Mouse (Mus musculus): ENCODE results near the gene Tmem184b. TPM values are rescaled to one million over a fixed set of nuclear protein-coding genes. Genes with fewer than 3 reads are reported as not detected.

Tmem184b gene
- total and polyA plus RNA-seq, 3 experiments = 7.1 to 42.7 (median 21.1) TPM

- Histone ChIP-seq H3K36me3 (replicated peaks in 1 of 2; ENCODE audit: control insufficient read depth in 1 of 2, insufficient read depth in 1 of 2, low read length in 1 of 2) (peaks cover 5 to 35% of the 10 kb centered on the region in 2 experiments), H3K27me3 (replicated peaks) (peaks cover 42% of the 10 kb centered on the region), H3K9ac (ENCODE audit: insufficient read depth, low read depth) (no peak overlapping the region), H3K9me3 (replicated peaks; ENCODE audit: low read length) (no peaks in the 10 kb centered on the region), H3K4me2 (ENCODE audit: insufficient read depth, low read depth, poor library complexity, severe bottlenecking) (no peak overlapping the region), H3K4me1 (ENCODE audit: control insufficient read depth in 1 of 2, insufficient read depth in 2 of 2) (peaks cover 0 to 5% of the 10 kb centered on the region in 2 experiments; a peak in 1 of 4 replicates), H3K79me2 (replicated peaks; ENCODE audit: control insufficient read depth, extremely low read depth, insufficient read depth, poor library complexity, severe bottlenecking) (no peaks in the 10 kb centered on the region), H3K27ac (ENCODE audit: insufficient read depth, low read depth) (no peak overlapping the region), H3K4me3 (replicated peaks in 1 of 3; ENCODE audit: low read depth in 2 of 3, low read length in 2 of 3, poor library complexity in 1 of 3) (no peak overlapping the region)
- dilution Hi-C loops (cut with MboI; ENCODE audit: extremely low pct_ligation_motif_present, extremely low pct_unique_long_range_greater_than_20kb, low sequenced_read_pairs) = no loop called here
- no peak for DNase-seq (ENCODE audit: extremely low read depth)
- TF ChIP-seq ZNF384 (IDR thresholded peaks at IDR 0.05; ENCODE audit: low read depth, low read length) = no peak
- no peak for TF ChIP-seq MXI1 (IDR thresholded peaks at IDR 0.05; ENCODE audit: low read depth, low read length)
- no peak for TF ChIP-seq MYC (IDR thresholded peaks at IDR 0.05; ENCODE audit: low read depth, low read length)
- no peak for TF ChIP-seq MEF2A (IDR thresholded peaks at IDR 0.05; ENCODE audit: borderline replicate concordance, low read depth, low read length)
- TF ChIP-seq SMC3 (IDR thresholded peaks at IDR 0.05; ENCODE audit: low read depth, low read length) = no peak
- no peak for TF ChIP-seq ETS1 (conservative IDR thresholded peaks at IDR 0.05; ENCODE audit: low read depth, low read length)
- TF ChIP-seq USF1 (IDR thresholded peaks at IDR 0.05; ENCODE audit: low read depth, low read length) = no peak
- TF ChIP-seq PAX5 (IDR thresholded peaks at IDR 0.05; ENCODE audit: low read length) = no peak
- TF ChIP-seq HCFC1 (IDR thresholded peaks at IDR 0.05; ENCODE audit: low read depth, low read length) = no peak
- TF ChIP-seq TCF12 (IDR thresholded peaks at IDR 0.05; ENCODE audit: low read depth, low read length) = no peak
- TF ChIP-seq JUN (IDR thresholded peaks at IDR 0.05; ENCODE audit: insufficient read depth, low read depth, low read length) = no peak
- in situ Hi-C loops (cut with MboI; ENCODE audit: low pct_ligation_motif_present, low pct_unique_long_range_greater_than_20kb, low sequenced_read_pairs) = no loop called here
Observed at GRCm38 (mm10) chr15:79440223-79440622, 36.9 kb upstream of the Tmem184b start.

- H3K36me3 ChIP-seq (replicated peaks in 1 of 2; ENCODE audit: control insufficient read depth in 1 of 2, insufficient read depth in 1 of 2, low read length in 1 of 2) = peaks cover 7 to 43% of the 10 kb centered on the region in 2 experiments
- in situ Hi-C loops (cut with MboI; ENCODE audit: low pct_ligation_motif_present, low pct_unique_long_range_greater_than_20kb, low sequenced_read_pairs) = no loop called here
Observed at GRCm38 (mm10) chr15:79439386-79439785, 36.0 kb upstream of the Tmem184b start.

More at GRCm38 (mm10) chr15:79439386-79439785, 36.0 kb upstream of the Tmem184b start:
- dilution Hi-C loops (cut with MboI; ENCODE audit: extremely low pct_ligation_motif_present, extremely low pct_unique_long_range_greater_than_20kb, low sequenced_read_pairs) = no loop called here
- TF ChIP-seq E2F4 (IDR thresholded peaks at IDR 0.05; ENCODE audit: insufficient replicate concordance, low read depth, low read length) (no peak), MAX (IDR thresholded peaks at IDR 0.05; ENCODE audit: low read length) (no peak), CTCF (conservative IDR thresholded peaks at IDR 0.05 in 1 of 2, IDR thresholded peaks at IDR 0.05 in 1 of 2; ENCODE audit: low read depth in 2 of 2, low read length in 2 of 2) (no peak), NELFE (IDR thresholded peaks at IDR 0.05; ENCODE audit: low read depth, low read length) (no peak), MAFK (IDR thresholded peaks at IDR 0.05; ENCODE audit: insufficient replicate concordance, low read length) (no peak), ELF1 (IDR thresholded peaks at IDR 0.05; ENCODE audit: low read depth, low read length) (no peak), ZMIZ1 (IDR thresholded peaks at IDR 0.05; ENCODE audit: low read depth, low read length) (no peak), GABPA (IDR thresholded peaks at IDR 0.05; ENCODE audit: insufficient replicate concordance, low read depth, low read length) (no peak), MAZ (IDR thresholded peaks at IDR 0.05; ENCODE audit: low read depth, low read length) (no peak), HCFC1 (IDR thresholded peaks at IDR 0.05; ENCODE audit: low read depth, low read length) (no peak), BHLHE40 (IDR thresholded peaks at IDR 0.05; ENCODE audit: low read depth, low read length) (no peak), TCF12 (IDR thresholded peaks at IDR 0.05; ENCODE audit: low read depth, low read length) (no peak), POLR2AphosphoS2 (IDR thresholded peaks at IDR 0.05; ENCODE audit: low read depth, low read length) (no peak), ZNF384 (IDR thresholded peaks at IDR 0.05; ENCODE audit: low read depth, low read length) (no peak), MYC (IDR thresholded peaks at IDR 0.05; ENCODE audit: low read depth, low read length) (no peak), EP300 (IDR thresholded peaks at IDR 0.05; ENCODE audit: low read length) (no peak), NRF1 (IDR thresholded peaks at IDR 0.05; ENCODE audit: low read depth, low read length) (no peak)
- no peak overlapping the region for H3K27ac ChIP-seq (ENCODE audit: insufficient read depth, low read depth)
- H3K4me2 ChIP-seq (ENCODE audit: insufficient read depth, low read depth, poor library complexity, severe bottlenecking) = no peak overlapping the region
- no peaks in the 10 kb centered on the region for H3K9me3 ChIP-seq (replicated peaks; ENCODE audit: low read length)
- peaks cover 39% of the 10 kb centered on the region for H3K27me3 ChIP-seq (replicated peaks)
- H3K9ac ChIP-seq (ENCODE audit: insufficient read depth, low read depth) = no peak overlapping the region
- H3K79me2 ChIP-seq (replicated peaks; ENCODE audit: control insufficient read depth, extremely low read depth, insufficient read depth, poor library complexity, severe bottlenecking) = no peaks in the 10 kb centered on the region
- no peak for DNase-seq (ENCODE audit: extremely low read depth)
- peaks cover 0 to 5% of the 10 kb centered on the region in 2 experiments; a peak in 1 of 4 replicates for H3K4me1 ChIP-seq (ENCODE audit: control insufficient read depth in 1 of 2, insufficient read depth in 2 of 2)
- no peak overlapping the region for H3K4me3 ChIP-seq (replicated peaks in 1 of 3; ENCODE audit: low read depth in 2 of 3, low read length in 2 of 3, poor library complexity in 1 of 3)
